Mouse (Mus musculus) midbrain, embryonic 13.5 days (tissue): ENCODE measurements around the gene Snx1. TPM values are rescaled to one million over a fixed set of nuclear protein-coding genes. Genes with fewer than 3 reads are reported as not detected.

ENCODE experiments used
- ATAC-seq: fragments of 200-750 bp; cut with Nextera tagmentation; 2 replicates; pipeline ENCODE4 v1.8.0; 2017; ENCODE audit warnings: mild to moderate bottlenecking, moderate TSS enrichment, moderate library complexity
- H3K27ac ChIP-seq: fragments of 300-500 bp; sonication (generic); 2 replicates; pipeline ENCODE4 v1.5.1; 2015; ENCODE audit warnings: inconsistent platforms, mild to moderate bottlenecking, moderate library complexity
- H3K27me3 ChIP-seq: fragments of 300-500 bp; sonication (generic); 2 replicates; pipeline ENCODE4 v1.6.1; 2015; ENCODE audit warnings: mild to moderate bottlenecking, inconsistent platforms
- H3K36me3 ChIP-seq: fragments of 300-500 bp; sonication (generic); 2 replicates; pipeline ENCODE4 v1.6.1; 2015; ENCODE audit warnings: mild to moderate bottlenecking, inconsistent platforms
- H3K4me1 ChIP-seq: fragments of 300-500 bp; sonication (generic); replicated peaks from 2 replicates; pipeline ENCODE4 v1.6.1; 2015; ENCODE audit warnings: inconsistent platforms
- H3K4me2 ChIP-seq: fragments of 300-500 bp; sonication (generic); replicated peaks from 2 replicates; pipeline ENCODE4 v1.6.1; 2015; ENCODE audit warnings: moderate library complexity, mild to moderate bottlenecking, inconsistent platforms
- H3K4me3 ChIP-seq: fragments of 300-500 bp; sonication (generic); replicated peaks from 2 replicates; pipeline ENCODE4 v1.5.1; 2015; ENCODE audit warnings: mild to moderate bottlenecking, inconsistent platforms
- H3K9ac ChIP-seq: fragments of 300-500 bp; sonication (generic); replicated peaks from 2 replicates; pipeline ENCODE4 v1.6.1; 2015; ENCODE audit warnings: mild to moderate bottlenecking, inconsistent platforms
- H3K9me3 ChIP-seq: fragments of 300-500 bp; sonication (generic); 2 replicates; pipeline ENCODE4 v1.6.1; 2016; ENCODE audit warnings: mild to moderate bottlenecking, inconsistent platforms
- WGBS: fragments of 180-500 bp; shearing (Covaris S2); methylation state at CpG from one replicate; pipeline ENCODE4 v1.1.7; 2015; 5-methylcytosine and 5-hydroxymethylcytosine counted together
- polyA plus RNA-seq: library from polyadenylated mRNA; unstranded; fragments of >200 nt; fragmentation: Nextera tagmentation; extraction: Ambion mirVana; gene quantifications from 2 replicates; pipeline ENCODE4 v1.2.1, GENCODE M21; 2015

Gene Snx1
- polyA plus RNA-seq = 101 and 104 TPM in 2 replicates

- peaks cover 43% of the 10 kb centered on the region for H3K4me1 ChIP-seq
- ATAC-seq = peak; percentile 69
- no peaks in the 10 kb centered on the region for H3K9me3 ChIP-seq
- H3K9ac ChIP-seq = peak within 1 kb of the TSS; percentile 71
- no peaks in the 10 kb centered on the region for H3K27me3 ChIP-seq
- peak within 1 kb of the TSS; percentile 89 for H3K27ac ChIP-seq
- H3K36me3 ChIP-seq = 0 out of 2 replicates have a peak, but pooled peaks cover 3% of the 10 kb centered on the region
- whole genome bisulfite sequencing = 1% methylated on average over 34 of the region's 34 CpGs
- H3K4me3 ChIP-seq = peak within 1 kb of the TSS; percentile 55
- peak within 1 kb of the TSS; percentile 73 for H3K4me2 ChIP-seq
Observed at GRCm38 (mm10) chr9:66126456-66127192, at the start of gene Snx1, which contains the start of gene Ciao2a. Snx1 (minus strand) TSS chr9:66126587. Ciao2a (plus strand) TSS chr9:66126611.

GRCm38 (mm10) chr9:66174985-66175384 is 48.6 kb upstream of the Snx1 start:
- no peak overlapping the region for H3K4me2 ChIP-seq
- H3K27ac ChIP-seq = no peak overlapping the region
- no peaks in the 10 kb centered on the region for H3K36me3 ChIP-seq
- 85% methylated on average over 3 of the region's 3 CpGs for WGBS
- no peak overlapping the region for H3K4me3 ChIP-seq
- ATAC-seq = no peak
- no peak overlapping the region for H3K9ac ChIP-seq
- H3K27me3 ChIP-seq = no peaks in the 10 kb centered on the region
- no peaks in the 10 kb centered on the region for H3K9me3 ChIP-seq
- H3K4me1 ChIP-seq = peaks cover 16% of the 10 kb centered on the region

GRCm38 (mm10) chr9:66173316-66173855 is 47.0 kb upstream of the Snx1 start:
- no peak overlapping the region for H3K9ac ChIP-seq
- H3K9me3 ChIP-seq = no peaks in the 10 kb centered on the region
- H3K4me1 ChIP-seq = peaks cover 17% of the 10 kb centered on the region
- H3K27ac ChIP-seq = no peak overlapping the region
- 95% methylated on average over 5 of the region's 5 CpGs for WGBS
- no peak overlapping the region for H3K4me3 ChIP-seq
- H3K27me3 ChIP-seq = no peaks in the 10 kb centered on the region
- H3K4me2 ChIP-seq = no peak overlapping the region
- H3K36me3 ChIP-seq = no peaks in the 10 kb centered on the region
- ATAC-seq = no peak

GRCm38 (mm10) chr9:66171275-66171921 is 45.0 kb upstream of the Snx1 start:
- Histone ChIP-seq H3K9ac (no peak overlapping the region), H3K27ac (no peak overlapping the region)

GRCm38 (mm10) chr9:66170506-66170905 is 44.1 kb upstream of the Snx1 start:
- 2% methylated on average over 5 of the region's 5 CpGs for WGBS
- H3K4me1 ChIP-seq = peaks cover 26% of the 10 kb centered on the region
- H3K9me3 ChIP-seq = no peaks in the 10 kb centered on the region
- H3K4me2 ChIP-seq = no peak overlapping the region
- ATAC-seq = peak; percentile 87
- H3K9ac ChIP-seq = no peak overlapping the region
- H3K36me3 ChIP-seq = no peaks in the 10 kb centered on the region
- H3K4me3 ChIP-seq = no peak overlapping the region
- H3K27ac ChIP-seq = peak overlapping the region; percentile 56; the same call in 1 of the 2 replicates
- H3K27me3 ChIP-seq = no peaks in the 10 kb centered on the region

More at GRCm38 (mm10) chr9:66171275-66171921, 45.0 kb upstream of the Snx1 start:
- Histone ChIP-seq H3K4me1 (peaks cover 18% of the 10 kb centered on the region), H3K4me3 (no peak overlapping the region), H3K36me3 (no peaks in the 10 kb centered on the region), H3K4me2 (no peak overlapping the region), H3K27me3 (no peaks in the 10 kb centered on the region), H3K9me3 (no peaks in the 10 kb centered on the region)
- no peak for ATAC-seq
- WGBS = 43% methylated on average over 12 of the region's 12 CpGs

GRCm38 (mm10) chr9:66168233-66168632 is 41.8 kb upstream of the Snx1 start:
- Histone ChIP-seq H3K36me3 (no peaks in the 10 kb centered on the region), H3K4me3 (no peak overlapping the region), H3K4me1 (peaks cover 30% of the 10 kb centered on the region), H3K27me3 (no peaks in the 10 kb centered on the region), H3K4me2 (no peak overlapping the region), H3K9ac (no peak overlapping the region), H3K9me3 (no peaks in the 10 kb centered on the region), H3K27ac (no peak overlapping the region)
- WGBS = 0% methylated on average over 1 of the region's 1 CpGs
- no peak for ATAC-seq

DNA sequence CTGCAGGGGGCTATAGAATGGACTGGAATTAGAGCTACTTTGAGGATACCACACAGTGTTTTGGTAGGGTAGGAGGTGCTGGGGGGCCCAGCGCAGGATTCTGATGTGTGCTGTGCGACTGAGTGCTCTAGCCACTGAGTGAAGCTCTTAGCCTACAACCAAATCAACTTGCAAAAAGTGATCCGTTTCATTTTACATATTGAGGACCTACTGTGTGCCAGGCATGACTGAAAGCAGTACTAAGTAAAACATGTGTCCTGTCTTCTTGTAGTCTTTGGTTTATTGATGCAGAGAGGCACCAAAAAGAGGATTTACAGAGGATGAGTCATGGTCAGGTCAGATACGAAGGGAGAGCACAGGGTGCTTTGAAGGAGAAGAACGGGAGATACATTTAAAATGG is 40.8 kb upstream of the Snx1 start:
- H3K27ac ChIP-seq = no peak overlapping the region
- H3K27me3 ChIP-seq = no peaks in the 10 kb centered on the region
- H3K4me1 ChIP-seq = peaks cover 30% of the 10 kb centered on the region
- H3K9me3 ChIP-seq = no peaks in the 10 kb centered on the region
- no peak overlapping the region for H3K4me2 ChIP-seq
- H3K36me3 ChIP-seq = no peaks in the 10 kb centered on the region
- no peak overlapping the region for H3K4me3 ChIP-seq
- 82% methylated on average over 5 of the region's 5 CpGs for WGBS
- no peak overlapping the region for H3K9ac ChIP-seq
- ATAC-seq = no peak

- Histone ChIP-seq H3K36me3 (no peaks in the 10 kb centered on the region), H3K27ac (no peak overlapping the region), H3K4me1 (peaks cover 17% of the 10 kb centered on the region), H3K4me3 (no peak overlapping the region), H3K4me2 (no peak overlapping the region), H3K9ac (no peak overlapping the region), H3K9me3 (no peaks in the 10 kb centered on the region), H3K27me3 (peaks cover 16% of the 10 kb centered on the region)
- 89% methylated on average over 9 of the region's 9 CpGs for WGBS
- ATAC-seq = no peak
Observed at GRCm38 (mm10) chr9:66162995-66163394, 36.6 kb upstream of the Snx1 start.

DNA sequence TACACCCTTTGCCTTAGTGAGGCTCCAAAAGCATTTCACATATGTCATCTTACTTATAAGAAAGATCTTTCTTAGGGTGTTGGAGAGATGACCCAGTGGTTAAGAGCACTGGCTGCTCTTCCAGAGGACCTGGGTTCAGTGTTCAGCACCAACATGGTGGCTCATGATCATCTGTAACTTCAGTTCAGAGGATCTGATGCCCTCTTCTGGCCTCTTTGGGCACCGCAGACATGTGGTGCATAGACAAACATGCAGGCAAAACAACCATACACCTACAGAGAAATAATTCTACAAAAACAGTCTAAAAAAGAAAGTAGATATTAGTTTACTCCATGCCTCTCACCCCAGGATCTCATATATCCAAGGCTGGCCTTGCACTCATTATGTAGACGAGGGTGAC is 33.8 kb upstream of the Snx1 start:
- no peaks in the 10 kb centered on the region for H3K36me3 ChIP-seq
- WGBS = 97% methylated on average over 2 of the region's 2 CpGs
- no peaks in the 10 kb centered on the region for H3K9me3 ChIP-seq
- ATAC-seq = no peak
- peaks cover 6% of the 10 kb centered on the region for H3K4me1 ChIP-seq
- H3K4me2 ChIP-seq = no peak overlapping the region
- no peak overlapping the region for H3K27ac ChIP-seq
- no peak overlapping the region for H3K9ac ChIP-seq
- H3K27me3 ChIP-seq = peaks cover 33% of the 10 kb centered on the region
- H3K4me3 ChIP-seq = no peak overlapping the region

DNA sequence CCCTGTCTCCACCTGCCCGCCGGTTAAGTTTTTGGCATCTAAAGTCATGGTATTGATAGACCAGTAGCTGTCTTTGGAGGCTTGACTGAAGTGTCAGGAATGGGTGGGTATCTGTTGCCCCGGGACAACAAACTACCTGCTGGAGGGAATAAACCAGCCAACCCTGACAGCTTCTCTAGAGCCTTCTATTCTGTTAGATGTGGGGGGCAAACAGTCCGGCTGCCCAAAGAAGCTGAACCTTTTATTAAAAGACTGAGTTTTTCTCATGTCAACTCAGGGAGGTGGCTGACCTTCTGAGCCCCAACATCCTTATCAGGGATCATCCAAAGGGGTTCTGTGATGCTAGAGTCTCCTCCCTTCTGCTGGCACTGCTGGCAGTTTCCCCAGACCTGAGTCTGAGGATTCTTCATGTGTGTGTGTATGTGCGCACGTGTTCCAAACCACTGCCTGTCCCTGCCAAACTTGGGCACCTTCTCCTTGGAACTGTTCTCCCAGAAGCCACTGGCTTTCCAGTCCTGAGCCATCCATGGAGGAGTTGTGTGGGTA is 32.6 kb upstream of the Snx1 start:
- peaks cover 6% of the 10 kb centered on the region for H3K4me1 ChIP-seq
- H3K4me2 ChIP-seq = peak overlapping the region; percentile 54
- H3K4me3 ChIP-seq = no peak overlapping the region
- ATAC-seq = no peak
- H3K9ac ChIP-seq = no peak overlapping the region
- no peaks in the 10 kb centered on the region for H3K9me3 ChIP-seq
- H3K36me3 ChIP-seq = no peaks in the 10 kb centered on the region
- no peak overlapping the region for H3K27ac ChIP-seq
- WGBS = 88% methylated on average over 6 of the region's 6 CpGs
- H3K27me3 ChIP-seq = peaks cover 33% of the 10 kb centered on the region

DNA sequence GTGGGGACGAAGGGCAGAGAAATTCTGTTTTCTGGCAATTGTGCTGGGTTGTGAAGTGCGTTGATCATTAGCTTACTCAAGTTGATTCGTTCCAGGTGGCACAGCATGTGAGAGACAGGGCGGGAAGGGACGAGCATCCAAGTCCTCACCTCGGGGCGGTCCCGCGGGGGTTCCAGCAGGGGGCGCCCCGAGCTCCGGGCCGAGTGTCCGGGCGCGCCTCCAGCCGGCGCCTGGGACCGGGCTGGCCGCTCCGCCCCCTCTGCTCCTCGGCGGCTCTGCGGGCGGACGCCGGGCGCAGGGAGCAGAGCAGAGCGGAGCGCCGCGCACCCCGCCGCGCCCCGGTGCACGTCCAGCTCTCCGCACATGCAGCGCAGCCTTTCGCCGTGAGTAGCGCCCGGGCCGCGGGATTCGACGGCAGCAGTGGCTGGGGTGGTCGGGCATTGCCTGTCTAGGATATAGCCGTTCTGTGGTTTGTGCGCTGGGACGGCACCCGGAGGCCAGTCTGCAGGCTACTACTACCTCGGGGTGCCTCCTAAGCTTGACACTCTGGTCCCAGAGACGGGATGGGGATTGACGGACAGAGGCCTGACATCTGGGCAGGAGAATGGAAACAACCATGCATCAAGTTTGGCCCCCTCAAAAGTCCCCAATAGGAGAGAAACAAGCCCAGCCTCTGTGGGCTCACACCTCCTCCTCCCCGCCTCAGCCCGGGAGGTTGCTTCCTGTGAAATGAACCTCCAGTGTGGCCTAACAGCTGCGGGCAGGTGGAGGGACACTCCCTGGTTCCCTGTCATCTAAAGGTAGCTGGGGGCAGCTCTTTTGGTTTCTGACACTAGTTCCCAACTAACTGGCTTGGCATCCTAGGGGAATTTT is 31.8 kb upstream of the Snx1 start, which contains the start of gene Dapk2:
Gene Dapk2, plus strand, starts transcription at position 266 of the 873 bp plus-strand sequence.
- H3K27ac ChIP-seq = no peak within 1 kb of the TSS
- peak; percentile 83 for ATAC-seq
- H3K9me3 ChIP-seq = no peaks in the 10 kb centered on the region
- peak within 1 kb of the TSS; percentile 44; the same call in 1 of the 2 replicates for H3K9ac ChIP-seq
- H3K36me3 ChIP-seq = no peaks in the 10 kb centered on the region
- WGBS = 2% methylated on average over 58 of the region's 58 CpGs
- peak within 1 kb of the TSS; percentile 39 for H3K4me3 ChIP-seq
- peaks cover 33% of the 10 kb centered on the region for H3K27me3 ChIP-seq
- peaks cover 6% of the 10 kb centered on the region for H3K4me1 ChIP-seq
- H3K4me2 ChIP-seq = peak within 1 kb of the TSS; percentile 54
